Mouse (Mus musculus): Measurements from ENCODE around the gene Crebl2. TPM values are rescaled to one million over a fixed set of nuclear protein-coding genes. Genes with fewer than 3 reads are reported as not detected.

Gene Crebl2
- polyA plus RNA-seq, 2 experiments: 3.0 to 8.1 TPM

- Histone ChIP-seq H3K4me1 (ENCODE audit: control insufficient read depth, insufficient read depth, low read length) (no peaks in the 10 kb centered on the region), H3K36me3 (ENCODE audit: control insufficient read depth, insufficient read depth, low read length) (no peaks in the 10 kb centered on the region), H3K4me2 (replicated peaks; ENCODE audit: low read depth, low read length, severe bottlenecking) (no peak overlapping the region), H3K27ac (replicated peaks; ENCODE audit: low read depth, low read length) (no peak overlapping the region), H3K9me3 (ENCODE audit: control insufficient read depth, low read length) (no peaks in the 10 kb centered on the region), H3K27me3 (ENCODE audit: control insufficient read depth, insufficient read depth, low read length) (no peaks in the 10 kb centered on the region), H3K4me3 (replicated peaks; ENCODE audit: low read length) (no peak overlapping the region), H3K9ac (ENCODE audit: low read depth, low read length, severe bottlenecking) (no peak overlapping the region)
- 91% methylated on average over 5 of the region's 5 CpGs for WGBS
- DNase-seq (ENCODE audit: low spot score): no peak
- no peak for TF ChIP-seq POLR2A (IDR thresholded peaks at IDR 0.05; ENCODE audit: borderline replicate concordance, extremely low read depth, insufficient read depth, insufficient read length)
- no peak for ATAC-seq (ENCODE audit: low FRiP score, low read depth)
Measured at GRCm38 (mm10) chr6:134879556-134879955, 49.6 kb downstream of the Crebl2 start.

GRCm38 (mm10) chr6:134880046-134880445, 50.1 kb downstream of the Crebl2 start:
- Histone ChIP-seq H3K4me2 (replicated peaks; ENCODE audit: low read depth, low read length, severe bottlenecking) (no peak overlapping the region), H3K9me3 (ENCODE audit: control insufficient read depth, low read length) (no peaks in the 10 kb centered on the region), H3K36me3 (ENCODE audit: control insufficient read depth, insufficient read depth, low read length) (no peaks in the 10 kb centered on the region), H3K4me1 (ENCODE audit: control insufficient read depth, insufficient read depth, low read length) (no peaks in the 10 kb centered on the region), H3K27me3 (ENCODE audit: control insufficient read depth, insufficient read depth, low read length) (no peaks in the 10 kb centered on the region), H3K27ac (replicated peaks; ENCODE audit: low read depth, low read length) (no peak overlapping the region), H3K9ac (ENCODE audit: low read depth, low read length, severe bottlenecking) (no peak overlapping the region), H3K4me3 (replicated peaks; ENCODE audit: low read length) (no peak overlapping the region)
- DNase-seq (ENCODE audit: low spot score): no peak
- ATAC-seq (ENCODE audit: low FRiP score, low read depth): no peak
- no peak for TF ChIP-seq POLR2A (IDR thresholded peaks at IDR 0.05; ENCODE audit: borderline replicate concordance, extremely low read depth, insufficient read depth, insufficient read length)
- WGBS: 48% methylated on average over 2 of the region's 2 CpGs

DNA sequence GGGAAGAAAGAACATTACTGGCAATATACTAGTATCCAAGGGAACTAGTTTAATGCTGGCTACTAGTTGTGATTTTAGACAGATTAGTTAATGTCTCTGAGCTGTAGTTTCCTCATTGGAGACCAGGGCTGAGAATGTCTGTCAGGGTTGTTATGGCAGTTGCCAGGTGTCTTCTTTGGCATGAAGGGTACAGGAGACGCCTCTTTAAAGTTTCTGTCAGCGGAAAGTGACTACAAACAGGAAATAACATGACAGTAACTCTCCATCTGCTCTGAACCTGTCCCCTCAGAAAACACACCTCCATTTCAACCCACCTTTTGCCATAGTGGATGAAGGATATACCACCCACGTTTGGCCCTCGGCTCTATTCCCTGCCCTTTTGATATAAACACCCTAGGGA, 53.7 kb downstream of the Crebl2 start:
- no peak overlapping the region for H3K4me3 ChIP-seq (replicated peaks; ENCODE audit: low read length)
- 84% methylated on average over 4 of the region's 4 CpGs for WGBS
- H3K9me3 ChIP-seq (ENCODE audit: control insufficient read depth, low read length): no peaks in the 10 kb centered on the region
- no peak overlapping the region for H3K4me2 ChIP-seq (replicated peaks; ENCODE audit: low read depth, low read length, severe bottlenecking)
- H3K27me3 ChIP-seq (ENCODE audit: control insufficient read depth, insufficient read depth, low read length): no peaks in the 10 kb centered on the region
- DNase-seq (ENCODE audit: low spot score) (no peak), ATAC-seq (ENCODE audit: low FRiP score, low read depth) (no peak)
- H3K36me3 ChIP-seq (ENCODE audit: control insufficient read depth, insufficient read depth, low read length): no peaks in the 10 kb centered on the region
- no peaks in the 10 kb centered on the region for H3K4me1 ChIP-seq (ENCODE audit: control insufficient read depth, insufficient read depth, low read length)
- no peak overlapping the region for H3K9ac ChIP-seq (ENCODE audit: low read depth, low read length, severe bottlenecking)
- no peak overlapping the region for H3K27ac ChIP-seq (replicated peaks; ENCODE audit: low read depth, low read length)
- no peak for TF ChIP-seq POLR2A (IDR thresholded peaks at IDR 0.05; ENCODE audit: borderline replicate concordance, extremely low read depth, insufficient read depth, insufficient read length)

GRCm38 (mm10) chr6:134885515-134885914, 55.6 kb downstream of the Crebl2 start:
- TF ChIP-seq POLR2A (IDR thresholded peaks at IDR 0.05; ENCODE audit: borderline replicate concordance, extremely low read depth, insufficient read depth, insufficient read length): no peak
- DNase-seq (ENCODE audit: low spot score) (no peak), ATAC-seq (ENCODE audit: low FRiP score, low read depth) (no peak)
- WGBS: 91% methylated on average over 2 of the region's 2 CpGs
- H3K36me3 ChIP-seq (ENCODE audit: control insufficient read depth, insufficient read depth, low read length): no peaks in the 10 kb centered on the region
- no peak overlapping the region for H3K4me3 ChIP-seq (replicated peaks; ENCODE audit: low read length)
- H3K4me1 ChIP-seq (ENCODE audit: control insufficient read depth, insufficient read depth, low read length): no peaks in the 10 kb centered on the region
- H3K27me3 ChIP-seq (ENCODE audit: control insufficient read depth, insufficient read depth, low read length): no peaks in the 10 kb centered on the region
- H3K9ac ChIP-seq (ENCODE audit: low read depth, low read length, severe bottlenecking): no peak overlapping the region
- H3K9me3 ChIP-seq (ENCODE audit: control insufficient read depth, low read length): no peaks in the 10 kb centered on the region
- no peak overlapping the region for H3K4me2 ChIP-seq (replicated peaks; ENCODE audit: low read depth, low read length, severe bottlenecking)
- no peak overlapping the region for H3K27ac ChIP-seq (replicated peaks; ENCODE audit: low read depth, low read length)

DNA sequence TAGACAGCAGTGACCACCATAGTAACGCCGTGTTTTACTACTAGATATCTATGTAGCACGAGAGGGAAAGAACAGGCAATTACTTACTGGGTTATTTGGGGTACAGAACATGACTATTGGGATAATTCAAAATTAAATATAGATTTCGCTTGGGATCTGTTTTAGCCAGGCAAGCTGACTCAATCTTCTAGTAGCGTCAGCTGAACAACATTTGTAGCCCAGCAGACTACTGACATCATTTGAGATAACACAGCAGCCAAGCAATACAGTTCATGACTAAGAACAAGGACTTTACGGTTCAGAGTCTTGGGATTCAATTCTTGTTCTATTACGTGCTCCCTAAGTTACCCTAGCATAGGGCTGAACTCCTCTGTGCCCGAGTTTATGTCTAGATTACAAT, 56.5 kb downstream of the Crebl2 start:
- Histone ChIP-seq H3K27me3 (ENCODE audit: control insufficient read depth, insufficient read depth, low read length) (no peaks in the 10 kb centered on the region), H3K9ac (ENCODE audit: low read depth, low read length, severe bottlenecking) (no peak overlapping the region), H3K4me1 (ENCODE audit: control insufficient read depth, insufficient read depth, low read length) (no peaks in the 10 kb centered on the region), H3K27ac (replicated peaks; ENCODE audit: low read depth, low read length) (no peak overlapping the region), H3K36me3 (ENCODE audit: control insufficient read depth, insufficient read depth, low read length) (no peaks in the 10 kb centered on the region), H3K4me2 (replicated peaks; ENCODE audit: low read depth, low read length, severe bottlenecking) (no peak overlapping the region), H3K4me3 (replicated peaks; ENCODE audit: low read length) (no peak overlapping the region), H3K9me3 (ENCODE audit: control insufficient read depth, low read length) (no peaks in the 10 kb centered on the region)
- DNase-seq (ENCODE audit: low spot score) (no peak), ATAC-seq (ENCODE audit: low FRiP score, low read depth) (no peak)
- no peak for TF ChIP-seq POLR2A (IDR thresholded peaks at IDR 0.05; ENCODE audit: borderline replicate concordance, extremely low read depth, insufficient read depth, insufficient read length)
- WGBS: 89% methylated on average over 8 of the region's 8 CpGs

DNA sequence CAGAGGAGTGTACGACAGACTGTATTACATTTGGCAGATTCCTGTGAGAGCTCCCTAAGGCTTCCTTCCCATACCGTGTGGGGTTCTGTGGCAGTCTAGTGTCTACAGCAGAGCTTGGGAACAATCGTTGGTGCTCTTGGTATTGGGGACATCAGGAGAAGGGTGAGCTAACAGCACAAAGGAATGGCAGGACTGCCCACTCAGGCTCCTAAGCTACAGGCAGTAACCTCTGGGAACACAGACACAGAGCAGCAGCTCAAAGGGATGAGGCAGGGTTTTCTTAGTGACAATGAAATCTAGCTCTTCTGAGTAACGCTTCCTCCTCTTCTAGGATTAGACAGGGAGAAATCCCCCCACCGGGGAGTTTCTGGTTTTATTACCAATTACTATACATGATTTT, 57.1 kb downstream of the Crebl2 start:
- Histone ChIP-seq H3K9ac (ENCODE audit: low read depth, low read length, severe bottlenecking) (no peak overlapping the region), H3K27ac (replicated peaks; ENCODE audit: low read depth, low read length) (no peak overlapping the region), H3K4me2 (replicated peaks; ENCODE audit: low read depth, low read length, severe bottlenecking) (no peak overlapping the region), H3K36me3 (ENCODE audit: control insufficient read depth, insufficient read depth, low read length) (no peaks in the 10 kb centered on the region), H3K4me1 (ENCODE audit: control insufficient read depth, insufficient read depth, low read length) (no peaks in the 10 kb centered on the region), H3K9me3 (ENCODE audit: control insufficient read depth, low read length) (no peaks in the 10 kb centered on the region), H3K27me3 (ENCODE audit: control insufficient read depth, insufficient read depth, low read length) (no peaks in the 10 kb centered on the region), H3K4me3 (replicated peaks; ENCODE audit: low read length) (no peak overlapping the region)
- WGBS: 45% methylated on average over 5 of the region's 5 CpGs
- no peak for TF ChIP-seq POLR2A (IDR thresholded peaks at IDR 0.05; ENCODE audit: borderline replicate concordance, extremely low read depth, insufficient read depth, insufficient read length)
- ATAC-seq (ENCODE audit: low FRiP score, low read depth): no peak
- DNase-seq (ENCODE audit: low spot score): no peak

Data from limb, embryonic 14.5 days (tissue).